In genomic region chr3:108325521-108325920, GRCm38 (mm10) we compare ENCODE assay signal across 19 mouse cellular contexts. TPM values are rescaled to one million over a fixed set of nuclear protein-coding genes. Genes with fewer than 3 reads are reported as not detected.
"Had no signal": no experiment of that assay in that cellular context is flagged by ENCODE, and none has a peak within 500 bp of the region (broad histone marks: within the 10 kb centered on the region; RNA-seq: fewer than 3 reads in every experiment).

No protein-coding gene starts in this region.

- DNase-seq: liver, postnatal 0 days; lung, adult 2 months; lung, postnatal 14 days; lung, postnatal 36 days; right cerebral cortex, postnatal 14 days; spleen, adult 18-20 months; thymus, adult 18-20 months; thymus, postnatal 25 days; thymus, postnatal 4 days had no signal

- H3K4me3 ChIP-seq: lung, embryonic 15.5 days; megakaryocyte, embryonic 14.5 days; midbrain, embryonic 13.5 days; midbrain, embryonic 15.5 days; neural tube, embryonic 12.5 days had no signal

- H3K27ac ChIP-seq: macrophage; midbrain, embryonic 13.5 days; midbrain, embryonic 15.5 days; neural tube, embryonic 12.5 days had no signal

RNA-seq across cellular contexts. Expression of gene Mybphl, which starts 39.2 kb away (rescaled TPM):
- total RNA-seq: megakaryocyte progenitor cell, adult 5-6 weeks; midbrain, postnatal 0 days; monocyte, adult 5-6 weeks; neutrophil, adult 5-6 weeks had no signal
